In genomic region chr4:43863298-43863697, GRCm38 (mm10) we compare ENCODE assay signal across 1 mouse cellular context.
TF ChIP-seq lines count a peak whose summit lies in the region.

No protein-coding gene starts in this region.

TF ChIP-seq in MEL, 35 proteins besides CTCF, POLR2A, EP300 and RAD21:
- TF ChIP-seq SMC3 (IDR thresholded peaks at IDR 0.05; ENCODE audit: low read depth, low read length) (peak; percentile 40), TAL1 (IDR thresholded peaks at IDR 0.05; ENCODE audit: low read length) (no peak), BHLHE40 (IDR thresholded peaks at IDR 0.05; ENCODE audit: borderline replicate concordance, low read depth, low read length) (no peak)
